Mouse (Mus musculus) NIH3T3 (cell line): ENCODE data around the gene Abr.
A peak's percentile ranks its signal among the peaks of the same experiment; 100 is the strongest.

Source experiments
- DNase-seq: peaks from one replicate; pipeline ENCODE4 v3.0.0-alpha.2; 2012; ENCODE audit warnings: low read depth

Abr gene

DNA sequence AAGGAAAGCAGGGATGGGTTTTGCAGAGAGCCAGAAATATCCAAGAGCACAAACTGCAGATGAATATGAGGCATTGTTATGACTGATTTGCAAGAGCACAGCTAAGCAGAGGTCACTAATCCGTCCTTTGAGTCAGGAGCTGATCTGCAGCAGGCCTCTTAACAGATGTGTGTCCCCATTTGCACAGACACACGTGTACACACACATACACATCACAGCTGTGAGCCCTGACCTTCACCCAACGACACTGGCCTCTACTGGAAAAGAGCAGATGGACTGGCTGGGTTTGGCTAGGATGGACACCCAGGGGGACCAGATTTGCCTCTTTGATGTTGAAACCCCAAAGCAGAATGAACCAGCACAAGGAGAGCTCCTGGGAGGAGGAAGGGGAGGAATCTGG is 52.7 kb downstream of the Abr start:
- DNase-seq = no peak

DNA sequence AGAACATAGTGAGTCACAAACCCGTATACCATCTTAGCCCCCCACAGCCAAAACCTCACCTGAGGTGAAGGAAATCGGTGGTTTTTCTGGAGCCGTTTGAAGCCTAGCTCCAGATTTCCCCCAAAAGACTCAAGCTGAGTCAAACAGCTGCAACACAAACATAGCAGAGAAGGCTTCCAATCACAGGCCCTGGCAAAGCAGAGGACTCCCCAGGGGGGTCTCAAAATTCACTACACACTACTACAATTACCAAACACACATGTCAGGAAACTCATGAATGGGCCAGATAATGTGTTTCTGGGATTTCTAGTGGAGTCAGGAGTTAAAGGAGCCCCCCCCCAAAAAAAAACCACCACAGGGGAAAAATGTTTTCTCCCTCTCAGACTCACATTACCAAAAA is 56.0 kb downstream of the Abr start:
- DNase-seq = peak; percentile 52

DNA sequence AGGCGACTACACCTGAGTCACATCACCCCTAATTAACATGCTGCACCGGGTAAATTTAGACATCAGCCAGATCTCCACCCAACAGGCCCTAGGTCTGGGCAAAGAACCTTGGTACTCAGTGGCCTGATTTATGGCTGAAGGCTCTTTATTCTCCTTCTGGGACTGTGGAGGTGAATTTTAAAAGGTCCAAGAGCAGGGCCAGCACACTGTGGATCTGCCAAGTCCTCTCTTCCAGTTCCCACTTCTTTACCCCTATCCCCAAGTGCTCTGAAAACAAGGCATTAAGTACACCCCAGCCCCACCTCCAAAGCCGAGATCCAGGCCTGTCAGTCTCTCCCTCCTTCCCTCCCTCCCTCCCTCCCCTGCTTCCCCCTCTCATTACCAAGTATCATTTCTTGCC is 59.5 kb downstream of the Abr start:
- DNase-seq = no peak

DNA sequence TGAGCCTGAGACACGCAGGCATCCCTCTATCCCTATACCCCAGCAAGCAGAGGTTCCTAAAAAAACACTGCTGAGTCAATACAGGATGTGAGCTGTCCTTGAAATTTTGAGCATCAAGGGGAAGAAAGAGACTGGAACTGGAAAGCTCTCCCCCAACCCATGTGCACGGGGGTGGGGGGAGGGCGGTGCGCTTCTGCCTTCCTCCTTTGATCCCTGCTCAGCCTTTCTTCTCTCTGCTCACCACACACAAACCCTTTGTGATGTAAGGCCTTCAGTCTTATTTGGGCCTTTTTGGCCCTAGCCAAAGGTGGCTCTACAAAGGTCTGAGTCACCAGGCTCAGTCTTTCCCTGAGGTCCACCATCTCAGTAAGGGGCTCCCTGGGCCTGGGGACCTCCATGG is 59.9 kb downstream of the Abr start:
- DNase-seq = no peak

DNA sequence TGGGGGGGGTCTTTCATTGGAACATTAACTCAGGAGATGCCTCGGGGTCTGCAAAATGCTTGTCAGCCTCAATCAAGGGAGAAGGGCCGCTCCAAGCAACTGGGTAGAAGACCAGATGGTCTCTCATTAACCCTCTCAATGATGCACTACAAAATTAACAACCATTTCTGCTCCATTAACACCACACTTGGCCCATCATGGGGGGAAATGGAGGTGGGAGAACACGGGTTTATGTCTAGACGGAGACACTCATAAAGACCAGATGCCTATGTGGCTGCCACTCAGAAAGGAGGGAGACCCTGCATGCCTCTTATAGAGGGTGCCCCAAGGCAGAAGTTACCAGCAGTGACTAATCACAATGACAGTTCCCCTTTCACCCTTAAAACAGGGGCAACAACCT is 64.3 kb downstream of the Abr start:
- no peak for DNase-seq

DNA sequence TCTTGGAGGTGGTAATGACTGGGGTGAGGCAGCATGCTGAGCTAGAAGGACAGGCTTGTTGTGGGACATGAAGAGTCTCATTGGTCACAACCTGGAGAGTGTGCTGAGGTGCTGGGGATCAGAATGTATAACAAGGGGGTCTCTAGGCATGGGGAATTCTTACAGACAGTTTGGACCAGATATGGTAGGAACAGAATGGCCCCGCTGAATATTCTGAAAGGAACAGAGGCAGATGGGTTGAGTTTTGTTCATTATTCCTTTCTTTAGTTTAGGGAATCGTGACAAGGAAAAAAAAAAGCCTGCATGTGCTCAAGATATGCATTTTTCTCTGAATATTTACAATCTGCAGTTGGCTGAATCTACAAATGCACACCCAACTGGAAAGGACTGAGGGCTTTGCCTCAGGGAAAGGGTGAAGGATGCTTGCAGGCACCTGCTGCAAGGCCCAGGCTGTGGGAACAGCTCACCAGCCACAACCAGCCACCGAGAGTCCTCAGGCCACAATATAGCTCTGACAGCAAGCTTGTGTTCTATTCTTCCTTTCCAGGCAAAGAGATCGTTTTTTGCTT is 73.9 kb downstream of the Abr start:
- DNase-seq = no peak

DNA sequence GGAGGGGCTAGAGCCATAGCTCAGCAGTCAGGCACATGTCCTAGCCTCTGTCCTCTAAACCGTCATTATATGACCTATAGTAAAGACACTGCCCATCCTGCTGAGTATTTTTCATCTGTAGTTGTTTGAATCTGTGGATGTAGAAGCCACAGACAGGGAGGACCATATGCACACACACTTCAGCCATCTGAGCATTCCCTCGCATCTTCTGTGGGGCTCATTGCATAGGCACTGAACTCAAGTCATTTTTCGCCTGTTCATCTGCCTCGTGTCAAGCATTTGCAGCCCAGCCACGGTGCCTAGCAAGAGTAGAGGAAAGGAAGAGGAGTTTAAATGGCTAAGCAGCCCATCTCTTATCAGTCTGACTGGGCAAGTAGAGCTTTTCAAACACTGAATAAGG is 74.7 kb downstream of the Abr start:
- no peak for DNase-seq

DNA sequence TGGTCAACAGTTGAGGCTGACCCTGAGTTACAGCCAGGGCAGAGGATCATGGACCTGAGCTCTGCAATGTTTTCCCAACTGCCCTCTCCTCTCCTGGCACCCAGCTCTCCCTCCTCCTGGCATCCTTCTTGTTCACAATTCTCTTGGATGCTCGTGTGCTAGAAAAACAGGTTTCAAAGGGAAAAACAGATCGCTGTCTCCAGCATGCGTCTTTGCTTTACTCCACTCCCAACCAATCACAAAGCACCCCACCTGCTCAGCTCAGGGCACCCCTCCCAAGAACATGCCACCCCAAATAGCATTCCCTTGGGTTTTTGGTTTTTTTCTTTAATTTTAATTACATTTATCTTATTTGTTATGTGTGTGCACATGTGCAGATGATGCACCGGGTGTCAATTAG is 75.7 kb downstream of the Abr start:
- no peak for DNase-seq

DNA sequence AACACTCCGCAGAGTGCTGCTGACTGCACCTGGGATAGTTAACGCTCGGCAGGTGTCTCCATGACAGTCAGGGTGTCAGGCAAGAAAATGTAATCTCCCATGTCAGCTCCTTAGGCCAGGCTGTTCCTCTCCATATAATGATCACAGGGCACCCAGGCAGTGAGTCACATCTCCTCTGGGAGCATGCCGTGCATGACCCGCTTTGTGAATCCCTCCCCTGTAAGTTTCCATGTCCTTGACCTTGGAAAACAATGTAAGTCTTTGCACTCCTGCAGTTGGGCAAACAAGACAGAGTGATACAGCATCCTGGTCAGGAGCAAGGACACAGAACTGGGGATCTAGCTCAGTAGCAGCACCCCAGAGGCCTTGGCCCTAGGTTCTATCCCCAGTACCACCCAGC is 78.8 kb downstream of the Abr start:
- DNase-seq = no peak

DNA sequence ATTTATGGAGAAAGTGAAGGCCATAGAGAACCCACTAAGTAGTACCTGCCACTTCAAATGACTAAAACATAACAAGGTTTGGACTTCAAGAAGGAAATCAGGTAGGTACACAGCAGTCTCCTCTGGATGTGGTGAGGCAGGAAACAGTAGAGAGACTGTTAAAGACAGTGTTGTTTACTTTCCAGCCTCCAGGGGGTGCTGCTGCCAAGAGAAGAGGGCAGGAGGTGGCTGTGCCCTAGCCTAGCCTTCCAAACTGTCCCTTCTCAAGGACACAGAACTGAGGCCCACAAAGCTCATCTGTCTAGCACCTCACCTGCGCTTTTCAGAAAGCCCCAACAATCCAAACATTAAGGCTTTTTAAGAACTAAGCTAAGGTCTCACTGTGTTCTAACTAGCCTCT is 81.1 kb downstream of the Abr start:
- peak; percentile 77 for DNase-seq

DNA sequence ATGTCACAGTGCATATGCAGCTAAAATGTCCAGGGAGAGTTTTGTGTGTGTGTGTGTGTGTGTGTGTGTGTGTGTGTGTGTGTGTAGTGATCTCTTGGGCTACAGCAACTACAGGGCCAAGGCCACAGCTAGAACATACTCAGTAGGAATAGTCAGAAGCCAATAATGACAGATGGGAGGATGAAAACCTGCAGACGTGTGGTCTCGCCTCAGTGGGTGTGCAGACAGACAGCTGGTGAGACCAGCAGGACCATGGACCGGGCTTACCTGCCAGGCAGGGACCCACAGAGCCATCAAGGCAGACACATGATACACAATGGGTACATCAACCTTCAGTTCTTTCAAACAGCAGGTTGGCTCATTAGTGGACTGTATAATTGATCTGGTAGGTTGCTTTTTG is 84.7 kb downstream of the Abr start:
- DNase-seq = no peak

DNA sequence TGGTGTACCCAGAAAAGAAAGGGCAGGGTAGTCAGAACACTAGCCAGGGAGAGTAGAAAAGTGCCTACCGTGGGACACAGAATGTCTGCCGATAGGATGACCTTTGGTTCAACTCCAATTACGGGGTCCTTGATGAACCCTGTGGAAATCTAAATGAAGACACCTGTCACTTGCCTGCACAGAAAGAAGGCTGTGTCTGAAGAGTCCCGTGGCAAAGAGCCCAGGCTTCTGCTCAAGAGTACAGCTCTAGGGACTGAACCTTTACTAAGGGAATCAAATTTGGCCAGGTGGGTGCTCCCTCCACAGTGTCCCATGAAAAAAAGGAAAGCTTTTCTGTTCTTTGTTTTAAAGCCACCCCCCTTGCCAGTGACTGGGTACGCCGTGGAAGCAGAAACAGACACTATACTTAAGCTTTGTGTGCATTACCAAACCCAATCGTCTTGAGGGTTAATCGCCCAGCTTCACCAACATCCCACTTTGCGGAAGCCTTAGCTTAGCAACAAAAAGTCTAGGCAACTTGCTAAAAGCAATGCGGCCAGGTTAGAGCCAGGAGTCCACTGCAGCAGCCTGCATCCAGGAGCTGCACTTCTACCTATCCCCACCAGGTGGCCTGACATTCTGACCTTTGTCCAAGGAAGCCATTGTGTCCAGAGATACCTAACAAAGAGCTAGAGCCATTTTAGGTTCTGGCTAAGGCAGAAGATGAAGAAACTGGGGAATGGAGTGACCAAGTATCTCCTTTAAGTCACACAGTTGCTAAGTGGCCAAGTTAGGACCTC is 85.3 kb downstream of the Abr start:
- no peak for DNase-seq

DNA sequence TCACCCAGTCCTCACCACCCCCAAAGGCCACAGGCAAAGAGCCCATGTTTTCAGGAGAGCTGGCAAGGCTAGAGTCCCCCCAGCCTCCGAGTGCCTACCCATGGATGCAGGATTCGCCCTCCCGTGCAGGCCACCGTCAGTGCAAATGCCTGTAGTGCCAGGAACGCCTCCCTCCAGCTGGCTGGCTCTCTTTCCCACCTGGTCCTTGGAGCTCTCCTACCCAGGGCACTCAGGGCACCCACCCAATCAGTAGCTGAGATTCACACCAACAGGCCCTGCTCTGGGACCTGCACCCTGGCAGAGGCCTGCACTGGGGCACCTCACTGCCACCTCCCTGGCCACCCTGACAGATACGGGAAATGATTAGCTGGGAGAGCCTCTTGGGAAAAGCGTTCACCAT is 90.1 kb downstream of the Abr start:
- no peak for DNase-seq

DNA sequence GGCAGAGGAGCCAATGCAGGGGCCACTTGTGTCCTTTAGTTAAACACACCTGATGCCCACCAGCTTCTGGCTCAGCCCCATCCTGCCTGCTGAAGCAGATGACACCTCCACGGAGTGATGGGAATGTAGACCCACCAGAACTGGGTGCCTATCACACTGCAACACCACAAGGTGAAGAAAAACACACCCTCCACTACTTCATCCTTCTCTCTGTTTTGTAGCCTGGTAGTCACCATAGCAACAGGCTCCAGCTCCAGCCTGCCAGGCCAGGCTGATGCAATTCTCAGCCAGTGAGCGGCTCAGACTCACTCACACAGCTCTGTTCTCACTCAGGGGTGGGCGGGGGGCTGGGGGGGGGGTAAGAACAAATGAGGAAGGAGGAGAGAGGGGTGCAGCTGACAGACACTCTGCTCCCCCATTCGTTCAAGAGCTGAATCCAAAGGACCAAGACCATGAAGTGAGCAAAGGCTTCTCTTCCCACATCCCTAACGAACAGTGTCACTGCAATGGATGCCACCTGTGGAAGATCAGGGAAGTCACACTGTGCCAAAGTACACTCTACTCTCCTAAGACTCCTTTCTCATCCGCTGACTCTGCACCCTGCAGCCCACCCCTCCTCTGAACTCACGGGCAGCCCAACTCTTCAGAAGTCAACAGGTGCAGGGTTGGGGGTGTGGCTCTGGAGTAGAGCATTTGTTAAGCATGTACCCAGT is 91.0 kb downstream of the Abr start:
- peak; percentile 87 for DNase-seq

DNA sequence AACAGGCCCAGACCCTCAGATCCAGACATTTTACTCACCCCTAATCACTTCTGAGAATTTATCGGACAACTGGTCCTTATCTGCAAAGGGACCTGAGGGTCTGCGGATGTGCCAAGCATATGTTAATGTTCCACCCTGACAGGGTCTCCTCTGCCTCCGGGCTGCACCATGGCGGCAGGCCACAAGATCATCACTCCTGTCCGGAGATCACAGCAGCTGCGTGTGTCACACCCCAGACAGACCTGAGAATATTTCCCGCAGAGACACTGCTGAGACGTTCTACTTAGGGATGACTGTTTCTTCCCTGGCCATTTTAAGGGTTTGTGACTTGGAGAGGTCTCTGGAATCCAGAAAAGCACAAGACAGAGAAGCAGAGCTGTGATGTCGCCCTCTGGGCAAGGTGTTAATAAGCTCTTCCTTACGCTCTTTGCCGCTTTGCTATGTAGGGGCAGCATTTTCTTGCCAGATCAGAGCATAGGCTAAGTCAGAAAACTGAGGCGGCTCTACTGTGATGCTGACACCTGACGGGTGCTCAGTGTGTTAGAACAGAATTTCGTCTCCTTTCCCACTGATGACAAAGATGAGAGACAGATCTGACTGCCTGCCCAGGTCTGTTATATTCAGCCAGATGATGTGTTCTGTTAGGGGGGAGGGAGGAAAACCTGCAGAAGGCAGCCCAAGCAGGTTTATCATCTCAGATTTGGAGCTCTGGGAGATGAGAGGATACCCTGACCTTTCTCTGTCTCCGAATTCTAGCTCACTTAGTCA is 91.8 kb downstream of the Abr start:
- DNase-seq = no peak

DNA sequence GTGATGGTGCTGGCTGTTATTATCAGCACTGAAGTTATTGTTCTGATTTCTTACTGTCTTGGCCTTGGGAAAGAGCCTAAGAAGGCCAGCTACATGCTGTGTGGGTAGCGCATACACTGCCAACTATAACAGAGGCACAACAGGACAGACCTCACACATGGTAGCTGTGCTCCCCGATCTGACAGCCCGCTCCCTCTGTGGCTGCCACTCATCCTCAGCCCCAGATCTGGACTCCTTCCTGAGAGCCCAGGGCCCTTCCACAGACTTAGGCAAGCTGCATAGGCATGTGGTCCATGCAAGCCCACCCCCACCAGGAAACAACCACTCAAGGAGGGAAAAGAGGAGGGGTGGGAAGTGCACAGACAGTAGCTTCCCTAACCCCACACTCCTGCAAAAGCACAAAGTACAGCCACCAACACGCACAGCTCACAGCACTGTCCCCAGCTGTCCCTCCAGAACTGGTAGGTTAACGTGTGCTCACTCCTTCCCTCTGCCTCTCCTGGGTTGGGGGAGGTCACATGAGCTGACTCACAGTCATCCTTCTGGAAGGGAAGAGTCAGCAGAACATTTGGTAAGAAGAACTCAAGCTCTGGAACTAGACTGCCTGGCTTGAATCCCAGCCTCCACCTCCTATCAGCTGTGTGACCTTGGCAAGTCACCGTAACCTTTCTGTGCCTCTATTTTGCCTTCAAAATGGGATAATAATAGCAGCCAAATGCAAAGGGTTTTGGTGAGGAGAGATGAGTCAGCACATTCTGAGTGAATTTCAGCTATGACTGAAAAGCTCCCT is 92.6 kb downstream of the Abr start:
- peak; percentile 96 for DNase-seq

DNA sequence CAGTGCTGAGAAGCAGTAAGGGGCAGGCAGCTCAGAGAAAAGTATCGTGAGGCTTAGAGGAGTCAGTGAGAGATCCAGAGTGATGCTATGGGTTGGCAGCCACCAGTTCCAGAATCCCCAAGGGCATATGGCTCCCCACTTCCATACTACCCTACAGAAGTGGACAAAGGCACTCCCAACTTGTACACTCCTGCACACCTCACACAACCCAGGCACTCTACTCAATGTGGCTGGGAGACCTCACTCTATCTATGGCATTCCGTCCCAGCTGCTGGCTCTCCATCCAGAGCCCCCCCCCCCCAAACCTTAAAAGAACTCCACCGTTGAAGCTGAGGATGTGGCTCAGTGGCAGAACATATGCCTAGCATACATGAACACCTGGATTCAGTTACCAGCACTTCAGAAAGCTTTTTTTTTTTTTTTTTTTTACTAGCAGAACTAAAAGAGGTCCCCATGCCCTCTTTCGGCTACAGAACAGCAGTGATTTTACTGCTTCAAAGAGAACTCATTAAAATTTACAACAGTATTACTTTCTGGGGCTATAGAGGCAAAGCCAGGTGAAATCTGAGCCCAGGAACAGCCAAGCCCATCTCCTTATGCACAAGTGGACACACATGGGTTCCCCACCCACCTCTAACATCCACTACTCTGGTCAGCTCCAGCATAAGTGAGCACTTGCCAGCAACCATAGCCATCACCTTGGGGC is 96.3 kb downstream of the Abr start:
- DNase-seq = no peak

DNA sequence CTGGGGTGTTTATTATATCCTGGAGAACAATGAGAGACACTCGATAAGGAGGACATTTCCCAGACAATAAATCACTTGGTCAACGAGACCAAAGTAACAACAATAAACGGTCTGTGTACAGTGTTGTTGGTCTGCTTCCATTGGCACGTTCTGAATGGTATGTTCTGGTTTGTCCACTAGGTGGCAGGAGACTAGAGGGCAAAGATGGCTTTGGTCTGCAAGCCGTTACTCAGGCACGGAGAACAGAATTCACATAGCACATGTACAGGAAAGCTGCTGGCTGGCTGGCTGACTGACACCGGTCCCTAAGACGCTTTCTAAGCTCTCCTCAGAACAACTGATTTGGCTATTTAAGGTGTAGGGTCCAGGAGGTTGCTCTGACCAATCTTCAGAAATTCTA is 97.2 kb downstream of the Abr start:
- peak; percentile 88 for DNase-seq

DNA sequence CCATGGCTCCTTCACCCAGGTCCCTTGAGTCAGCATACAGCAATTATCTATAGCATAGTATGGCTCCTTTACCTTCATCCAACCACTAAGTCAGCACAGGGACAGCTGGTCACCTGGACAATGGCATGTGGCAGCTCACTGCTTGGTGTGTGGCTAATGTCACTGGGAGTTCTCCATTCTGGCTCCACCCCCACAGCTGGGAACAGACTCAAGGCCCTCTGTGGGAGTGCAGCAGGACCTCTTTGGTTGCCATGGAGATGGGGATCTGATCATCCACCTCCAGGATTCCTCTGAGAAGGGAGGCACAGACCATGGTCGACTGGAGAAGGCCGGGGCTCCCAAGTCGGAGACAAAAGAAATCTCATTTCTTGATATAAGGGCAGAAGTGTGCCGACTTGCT is 98.8 kb downstream of the Abr start:
- DNase-seq = no peak

DNA sequence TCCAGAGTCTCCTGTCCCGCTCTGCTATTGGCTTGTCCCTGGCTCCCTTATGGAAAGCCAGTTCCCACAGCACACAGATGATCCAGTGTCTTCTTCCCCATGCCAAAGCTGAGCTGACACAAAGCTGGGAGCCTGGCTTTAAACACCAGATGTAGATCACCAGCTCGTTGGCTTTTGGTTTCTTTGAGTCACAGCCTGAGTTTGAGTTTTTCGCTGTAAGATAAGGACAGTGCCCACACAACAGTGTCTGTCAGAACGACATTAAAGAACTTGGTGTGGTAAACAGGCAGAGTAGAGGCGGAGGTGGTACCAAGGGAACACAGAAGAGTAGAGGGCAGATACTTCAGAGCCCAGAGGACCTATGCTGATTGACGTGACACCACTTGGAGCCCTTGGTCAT is 101.2 kb downstream of the Abr start:
- DNase-seq = no peak

DNA sequence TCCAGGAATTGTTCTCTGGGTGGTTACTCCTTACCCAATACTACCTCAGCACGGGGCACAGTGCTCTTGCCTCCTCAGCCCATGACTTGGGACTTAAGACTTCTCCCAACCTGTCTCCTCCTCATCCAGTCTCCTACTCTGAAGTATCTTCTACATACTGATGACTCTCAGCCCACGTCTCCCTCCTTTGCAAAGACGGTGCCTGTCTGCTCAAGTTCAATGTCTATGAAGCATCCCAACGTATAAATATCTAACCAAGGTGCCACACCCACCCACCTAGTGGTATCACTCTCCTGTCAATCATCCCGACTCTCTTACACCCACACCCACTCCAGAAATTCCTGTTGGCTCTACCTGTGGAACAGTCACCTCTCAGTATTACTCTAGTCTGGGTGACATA is 103.5 kb downstream of the Abr start:
- no peak for DNase-seq
